Mouse (Mus musculus): ENCODE measurements around the gene Il11.
"Not testable (repeated sequence)": the region's sequence is repeated elsewhere in the genome, so short reads cannot be mapped to it uniquely, and the experiment has no call there.

Gene Il11

GRCm38 (mm10) chr7:4782759-4783158 lies at the start of gene Il11, which contains the start of gene Tmem190:
Gene Il11, minus strand, starts transcription at chr7:4782859.
Gene Tmem190, plus strand, starts transcription at chr7:4782937.
- in situ Hi-C loops (cut with MboI, MseI): no loop called here

- in situ Hi-C loops (cut with MboI, MseI): no loop called here
These were observed 47.8 kb upstream of the Il11 start for GRCm38 (mm10) chr7:4830476-4830875.

- in situ Hi-C loops (cut with MboI, MseI): no loop called here
These were observed 42.7 kb upstream of the Il11 start for GRCm38 (mm10) chr7:4825365-4825764.

- in situ Hi-C loops (cut with MboI, MseI): no loop called here
These were observed 39.7 kb upstream of the Il11 start for GRCm38 (mm10) chr7:4822162-4822907.

GRCm38 (mm10) chr7:4821690-4822089 lies 39.0 kb upstream of the Il11 start:
- in situ Hi-C loops (cut with MboI, MseI): no loop called here

- in situ Hi-C loops (cut with MboI, MseI): not testable (repeated sequence)
These were observed 38.3 kb upstream of the Il11 start for GRCm38 (mm10) chr7:4820925-4821324.

GRCm38 (mm10) chr7:4816559-4816958 lies 33.9 kb upstream of the Il11 start:
- in situ Hi-C loops (cut with MboI, MseI): loop anchor here in 1 of 2 experiments (10.0 kb wide), 1 partner anchor 862 kb away; no protein-coding TSS in a partner anchor

GRCm38 (mm10) chr7:4813105-4813791 lies 30.6 kb upstream of the Il11 start:
- in situ Hi-C loops (cut with MboI, MseI): loop anchor here in 1 of 2 experiments (5.0 to 10.0 kb wide), 2 partner anchors 54 to 858 kb away; no protein-coding TSS in a partner anchor

- in situ Hi-C loops (cut with MboI, MseI): loop anchor here in 1 of 2 experiments (5.0 to 10.0 kb wide), 2 partner anchors 55 to 858 kb away; no protein-coding TSS in a partner anchor
These were observed 29.8 kb upstream of the Il11 start, which contains the start of gene Ube2s for GRCm38 (mm10) chr7:4812303-4813104. Gene Ube2s, minus strand, starts transcription at chr7:4812590.

GRCm38 (mm10) chr7:4811842-4812302 lies 29.2 kb upstream of the Il11 start:
- in situ Hi-C loops (cut with MboI, MseI): loop anchor here in 1 of 2 experiments (5.0 to 10.0 kb wide), 2 partner anchors 55 to 857 kb away; no protein-coding TSS in a partner anchor

- in situ Hi-C loops (cut with MboI, MseI): loop anchor here in 1 of 2 experiments (5.0 to 10.0 kb wide), 2 partner anchors 56 to 856 kb away; no protein-coding TSS in a partner anchor
These were observed 28.5 kb upstream of the Il11 start for GRCm38 (mm10) chr7:4811131-4811530.

- in situ Hi-C loops (cut with MboI, MseI): loop anchor here (5.0 to 10.0 kb wide), 2 partner anchors 1112 to 1149 kb away; partner anchors contain the start of genes Mboat7 (in 1 of the 2) and Tsen34 (in 1 of the 2)
These were observed 24.1 kb upstream of the Il11 start for GRCm38 (mm10) chr7:4806716-4807115.

- in situ Hi-C loops (cut with MboI, MseI): loop anchor here in 1 of 2 experiments (10.0 kb wide), 1 partner anchor 1107 kb away; the partner anchor contains the start of genes Mboat7 and Tsen34
These were observed 19.6 kb upstream of the Il11 start for GRCm38 (mm10) chr7:4802247-4802646.

- in situ Hi-C loops (cut with MboI, MseI): no loop called here
These were observed 13.2 kb upstream of the Il11 start for GRCm38 (mm10) chr7:4795767-4796433.

GRCm38 (mm10) chr7:4794631-4795168 lies 12.0 kb upstream of the Il11 start:
- in situ Hi-C loops (cut with MboI, MseI): loop anchor here in 1 of 2 experiments (5.0 kb wide), 1 partner anchor 142 kb away; no protein-coding TSS in a partner anchor

- in situ Hi-C loops (cut with MboI, MseI): loop anchor here in 1 of 2 experiments (5.0 kb wide), 1 partner anchor 141 kb away; no protein-coding TSS in a partner anchor
These were observed 11.0 kb upstream of the Il11 start for GRCm38 (mm10) chr7:4793674-4794073.

GRCm38 (mm10) chr7:4793248-4793647 lies 10.6 kb upstream of the Il11 start:
- in situ Hi-C loops (cut with MboI, MseI): loop anchor here in 1 of 2 experiments (5.0 kb wide), 1 partner anchor 141 kb away; no protein-coding TSS in a partner anchor

- in situ Hi-C loops (cut with MboI, MseI): loop anchor here in 1 of 2 experiments (5.0 kb wide), 1 partner anchor 140 kb away; no protein-coding TSS in a partner anchor
These were observed 9.9 kb upstream of the Il11 start, which contains the start of gene Rpl28 for GRCm38 (mm10) chr7:4792278-4793212. Gene Rpl28, plus strand, starts transcription at chr7:4792874.
